Mouse (Mus musculus) c-Kit-positive CD71-positive TER-119-positive erythroid progenitor cells, embryonic 14.5 days (primary cell): ENCODE data around the gene Frmd4a.

ENCODE experiments used
- DNase-seq: peaks from one replicate; pipeline ENCODE4 v3.0.0-alpha.2; 2013; ENCODE audit warnings: low spot score

Frmd4a gene

DNA sequence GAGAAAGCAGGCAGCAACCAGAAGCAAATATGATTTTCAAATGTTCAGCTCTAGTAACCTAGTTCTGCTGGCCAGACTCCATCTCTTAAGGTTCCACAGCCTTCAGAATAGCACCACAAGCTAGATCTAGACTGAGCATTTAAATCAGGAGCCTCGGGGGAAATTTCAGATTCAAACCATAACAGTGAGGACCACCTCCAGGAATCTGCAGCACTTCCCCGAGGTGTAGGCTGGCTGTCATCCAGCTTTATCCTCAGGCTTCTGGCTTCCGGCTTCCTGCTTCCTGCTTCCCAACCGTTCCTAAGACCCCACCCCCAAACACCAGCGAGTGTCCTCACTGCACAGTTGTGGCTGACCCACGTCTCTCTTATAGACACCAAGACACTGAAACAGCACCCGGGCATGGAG lies 374.2 kb downstream of the Frmd4a start:
- no peak for DNase-seq

GRCm38 (mm10) chr2:4393046-4393445 lies 375.5 kb downstream of the Frmd4a start:
- DNase-seq: no peak

DNA sequence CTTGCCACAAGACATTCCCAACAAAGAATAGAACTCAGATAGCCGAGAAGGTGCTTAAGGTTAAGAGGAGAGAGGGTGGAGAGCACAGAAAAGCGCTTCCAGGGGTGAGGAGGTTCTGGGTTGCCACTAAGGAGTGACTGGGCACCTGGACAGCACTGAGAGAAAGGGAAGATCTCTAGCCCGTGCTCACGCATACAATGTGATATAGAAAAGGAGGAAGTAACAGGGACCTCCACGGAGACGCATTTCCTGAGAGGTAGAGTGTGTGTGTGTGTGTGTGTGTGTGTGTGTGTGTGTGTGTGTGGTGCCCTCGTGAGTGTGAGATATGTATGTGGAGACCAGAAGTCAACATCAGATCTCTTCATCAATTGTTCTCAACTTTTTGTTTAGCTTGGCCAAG lies 377.1 kb downstream of the Frmd4a start:
- DNase-seq: no peak

DNA sequence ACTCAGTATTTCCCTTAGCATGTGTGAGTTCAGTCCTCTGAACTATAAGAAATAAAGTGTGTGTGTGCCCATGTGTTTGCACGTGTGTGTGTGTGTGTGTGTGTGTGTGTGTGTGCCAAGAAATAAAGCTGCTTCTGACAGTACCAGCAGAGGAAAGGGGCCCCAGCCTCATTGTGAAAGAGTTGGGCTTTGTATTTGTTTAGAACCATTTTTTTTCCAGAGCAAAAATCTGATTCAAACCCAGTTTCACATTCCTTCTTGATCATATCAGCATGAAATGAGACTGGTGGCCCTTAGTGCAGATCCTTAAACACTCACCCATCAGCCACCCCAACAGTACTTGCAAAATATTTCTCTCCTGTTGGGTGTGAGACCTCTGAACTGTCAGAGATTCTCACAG lies 382.2 kb downstream of the Frmd4a start:
- no peak for DNase-seq

DNA sequence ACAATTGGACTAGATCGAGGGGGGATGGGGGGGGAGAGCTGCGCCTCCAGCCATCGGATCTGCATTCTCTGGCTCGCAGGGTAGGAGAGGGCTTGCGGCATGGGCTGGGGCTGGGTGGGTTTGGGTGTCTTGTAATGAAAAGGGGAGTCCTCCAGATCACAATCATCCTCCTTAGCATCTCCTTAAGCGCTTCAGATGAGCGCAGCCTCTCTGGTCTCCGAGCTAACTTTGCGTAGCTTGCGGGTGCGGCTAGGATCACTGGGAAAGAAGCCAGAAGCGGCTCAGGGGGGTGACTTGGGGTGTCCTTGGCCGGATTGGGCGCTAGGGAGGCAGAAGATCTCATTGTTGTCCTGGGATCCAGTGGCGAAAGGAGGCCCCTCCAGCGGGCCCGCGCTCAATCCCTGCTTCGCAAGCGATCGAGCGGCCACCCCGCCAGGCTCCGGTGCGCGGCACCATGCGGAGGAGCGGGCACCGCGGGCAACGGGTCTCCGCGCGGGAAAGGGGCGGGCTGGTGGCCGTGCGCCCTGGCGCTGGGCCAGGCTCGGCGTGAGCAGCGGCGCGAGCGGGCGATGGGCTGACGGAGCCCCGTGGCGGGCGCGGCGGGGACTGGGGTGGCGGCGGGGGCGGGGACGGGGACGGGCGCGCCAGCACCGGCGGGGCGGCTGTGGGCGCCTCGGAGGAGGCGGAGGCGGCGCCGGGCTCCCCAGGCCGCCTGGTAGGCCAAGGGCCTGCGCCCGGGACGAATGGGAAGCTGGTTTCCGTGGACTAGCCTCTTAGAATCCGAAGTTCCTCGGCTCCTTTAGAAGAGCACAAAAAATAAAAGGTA lies 383.5 kb downstream of the Frmd4a start:
- DNase-seq: no peak

- no peak for DNase-seq
Measured at GRCm38 (mm10) chr2:4401597-4402581, 384.4 kb downstream of the Frmd4a start.

DNA sequence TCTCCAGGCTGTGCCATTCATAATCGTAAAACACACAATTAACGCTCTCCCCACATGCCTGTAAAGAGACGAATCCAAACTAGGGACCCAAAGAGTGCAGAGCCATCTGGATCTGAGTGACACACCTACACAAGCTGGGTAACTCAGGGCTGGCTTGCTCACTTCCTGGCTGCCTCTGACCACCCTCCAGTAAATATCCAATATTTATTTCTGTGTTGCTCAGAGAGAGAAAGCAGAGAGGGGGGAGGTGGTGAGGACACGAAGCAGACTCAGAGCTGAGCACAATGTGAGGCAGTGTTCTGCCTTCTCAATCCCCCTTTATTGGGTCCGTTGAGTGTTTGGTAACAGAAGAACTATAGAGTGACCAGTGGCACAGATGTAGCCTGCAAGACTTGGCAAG lies 389.5 kb downstream of the Frmd4a start:
- no peak for DNase-seq

GRCm38 (mm10) chr2:4409810-4410433 lies 392.4 kb downstream of the Frmd4a start:
- no peak for DNase-seq

DNA sequence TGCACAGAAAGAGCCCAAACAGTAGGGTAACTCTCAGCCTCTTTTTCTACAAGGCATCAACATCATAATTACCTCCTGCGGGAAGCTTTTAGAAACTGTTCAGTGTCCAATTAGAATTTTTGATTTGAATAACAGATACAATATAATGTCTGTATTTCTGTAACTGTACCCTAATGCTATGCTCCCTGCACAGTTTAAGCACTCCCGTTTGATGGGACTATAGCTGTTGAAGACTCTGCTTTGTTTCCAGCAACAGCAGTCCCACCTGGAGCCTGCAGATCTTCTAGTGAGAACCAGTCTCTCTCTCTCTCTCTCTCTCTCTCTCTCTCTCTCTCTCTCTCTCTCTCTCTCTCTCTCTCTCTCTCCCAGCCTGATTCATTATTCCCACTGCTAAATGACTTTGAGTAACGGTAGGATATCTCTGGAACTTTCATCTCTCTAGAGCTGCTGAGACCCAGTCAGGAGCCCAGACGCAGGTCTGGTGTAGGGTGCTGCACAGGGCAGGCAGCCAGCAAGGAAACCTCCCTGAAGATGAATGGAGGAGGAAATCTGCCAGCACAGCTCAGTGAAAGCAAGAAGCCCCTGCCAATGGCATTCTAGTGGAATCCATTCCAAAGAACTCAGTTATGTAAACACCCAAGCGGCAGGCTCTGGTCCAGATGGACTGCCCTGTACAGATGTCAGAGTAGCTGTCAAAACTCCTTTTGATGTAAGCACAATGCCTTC lies 395.5 kb downstream of the Frmd4a start:
- DNase-seq: no peak

- DNase-seq: no peak
Measured at GRCm38 (mm10) chr2:4413596-4414335, 396.2 kb downstream of the Frmd4a start.

- no peak for DNase-seq
Measured at GRCm38 (mm10) chr2:4420679-4421312, 403.3 kb downstream of the Frmd4a start.

GRCm38 (mm10) chr2:4421757-4422156 lies 404.2 kb downstream of the Frmd4a start:
- DNase-seq: no peak

DNA sequence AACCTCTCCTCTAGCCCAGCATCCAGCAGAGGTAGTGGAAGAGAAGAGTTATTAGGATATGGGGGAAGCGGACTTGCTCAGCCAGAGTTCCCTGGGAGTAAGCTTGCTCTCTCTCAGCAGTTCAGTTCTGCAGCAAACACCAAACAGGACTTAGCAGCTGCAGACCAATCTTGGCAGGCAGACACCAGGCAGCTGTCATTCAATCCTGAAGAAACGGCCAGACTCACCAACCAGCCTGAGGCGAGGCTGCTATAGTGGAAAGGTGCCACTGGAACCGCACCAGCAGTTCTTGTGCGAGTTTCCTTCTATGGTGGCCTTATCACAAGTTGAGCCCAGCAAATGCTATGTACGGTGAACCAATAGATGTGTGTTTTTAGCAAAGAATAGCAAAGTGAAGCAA lies 406.4 kb downstream of the Frmd4a start:
- no peak for DNase-seq

- DNase-seq: no peak
Measured at GRCm38 (mm10) chr2:4428407-4428855, 410.9 kb downstream of the Frmd4a start.

- DNase-seq: no peak
Measured at GRCm38 (mm10) chr2:4433119-4433518, 415.6 kb downstream of the Frmd4a start.

DNA sequence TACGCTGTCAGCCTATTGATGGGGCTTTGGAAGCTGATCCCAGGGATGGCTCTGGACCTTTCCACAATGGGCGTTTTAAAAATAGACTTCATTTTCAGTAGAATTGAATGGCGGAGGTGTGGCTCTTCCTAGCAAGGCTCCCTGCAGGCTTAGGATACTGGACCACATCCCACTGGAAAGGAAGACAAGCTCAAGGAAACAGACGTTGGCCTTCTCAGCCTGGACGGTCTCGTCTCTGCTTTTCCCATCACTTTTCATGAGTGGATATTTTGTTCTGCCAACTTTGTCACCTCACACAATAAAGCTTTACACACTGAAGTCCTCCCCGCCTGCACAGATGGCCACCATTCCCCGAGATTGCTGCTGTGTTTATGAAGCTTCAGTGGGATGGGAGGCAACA lies 417.5 kb downstream of the Frmd4a start:
- no peak for DNase-seq

DNA sequence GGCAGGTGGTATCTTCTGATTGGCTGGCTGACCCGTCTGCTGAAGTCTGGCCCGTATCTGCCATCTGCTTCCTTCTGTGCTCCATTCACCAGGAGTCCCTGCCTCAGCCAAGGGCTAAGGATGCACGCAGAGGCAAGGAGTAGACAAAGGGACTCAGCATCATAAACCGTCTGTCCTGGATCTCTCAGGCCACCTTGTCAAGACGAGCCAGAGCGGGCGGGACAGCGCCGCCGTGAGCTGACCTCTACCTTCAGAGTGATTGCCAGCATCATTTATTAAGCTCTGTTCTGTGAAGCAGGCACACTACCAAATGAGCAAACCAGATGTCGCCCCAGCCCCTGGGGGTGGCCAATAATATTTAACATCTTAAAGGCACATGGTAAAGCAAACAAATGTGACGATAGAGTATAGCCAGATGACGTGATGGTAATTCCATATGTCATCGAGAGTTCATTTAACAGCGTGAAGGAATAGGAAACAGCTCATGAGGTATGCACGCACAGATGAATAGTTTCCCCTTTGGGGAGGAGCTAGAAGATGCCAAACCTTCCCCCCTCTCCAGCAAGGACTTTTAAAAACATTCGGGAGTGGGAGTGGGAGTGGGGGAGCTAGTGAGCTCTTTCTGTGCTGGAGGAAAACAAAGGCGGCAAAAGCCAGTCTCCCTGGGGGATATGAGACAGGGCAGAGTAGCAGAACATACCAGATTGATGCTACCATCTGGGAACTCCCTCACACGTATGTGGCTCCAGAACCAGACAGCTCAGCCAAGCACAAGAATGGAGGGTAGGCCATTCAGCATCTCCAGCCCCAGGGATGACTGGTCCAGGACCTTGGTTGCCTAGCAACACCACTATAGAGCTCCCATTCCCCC lies 419.1 kb downstream of the Frmd4a start:
- DNase-seq: no peak

GRCm38 (mm10) chr2:4438739-4439138 lies 421.2 kb downstream of the Frmd4a start:
- DNase-seq: no peak

GRCm38 (mm10) chr2:4439909-4440308 lies 422.4 kb downstream of the Frmd4a start:
- no peak for DNase-seq

GRCm38 (mm10) chr2:4441840-4442239 lies 424.3 kb downstream of the Frmd4a start:
- no peak for DNase-seq
